Mouse (Mus musculus): ENCODE data around the gene AI182371.

The AI182371 gene

GRCm38 (mm10) chr2:35069124-35069523, 32.2 kb downstream of the AI182371 start:
- no peak for DNase-seq (ENCODE audit: low spot score)

GRCm38 (mm10) chr2:35067117-35067516, 34.2 kb downstream of the AI182371 start:
- DNase-seq (ENCODE audit: low spot score): no peak

- DNase-seq (ENCODE audit: low spot score): no peak
Measured at GRCm38 (mm10) chr2:35066525-35067082, 34.7 kb downstream of the AI182371 start.

- DNase-seq (ENCODE audit: low spot score): no peak
Measured at GRCm38 (mm10) chr2:35063333-35064030, 37.9 kb downstream of the AI182371 start.

GRCm38 (mm10) chr2:35061338-35061737, 40.0 kb downstream of the AI182371 start, which contains the start of gene Hc:
TSS of gene Hc (minus strand) at chr2:35061438.
- DNase-seq (ENCODE audit: low spot score): no peak

GRCm38 (mm10) chr2:35060897-35061296, 40.4 kb downstream of the AI182371 start:
- no peak for DNase-seq (ENCODE audit: low spot score)

- DNase-seq (ENCODE audit: low spot score): no peak
Measured at GRCm38 (mm10) chr2:35060256-35060655, 41.1 kb downstream of the AI182371 start.

- no peak for DNase-seq (ENCODE audit: low spot score)
Measured at GRCm38 (mm10) chr2:35058325-35058724, 43.0 kb downstream of the AI182371 start.

GRCm38 (mm10) chr2:35057243-35057642, 44.1 kb downstream of the AI182371 start:
- no peak for DNase-seq (ENCODE audit: low spot score)

GRCm38 (mm10) chr2:35048851-35049250, 52.5 kb downstream of the AI182371 start:
- peak; percentile 61 for DNase-seq (ENCODE audit: low spot score)

- peak; percentile 72 for DNase-seq (ENCODE audit: low spot score)
Measured at GRCm38 (mm10) chr2:35044956-35045355, 56.4 kb downstream of the AI182371 start.

- DNase-seq (ENCODE audit: low spot score): no peak
Measured at GRCm38 (mm10) chr2:35038580-35039375, 62.6 kb downstream of the AI182371 start.

Data from embryo, embryonic 10.5 days (tissue).